Mouse (Mus musculus): Measurements from ENCODE around the gene Tiam1.

- TF ChIP-seq CTCF (IDR thresholded peaks at IDR 0.05; ENCODE audit: extremely low read depth, insufficient read length, insufficient replicate concordance, low read depth, low read length) (no peak), POLR2A (IDR thresholded peaks at IDR 0.05; ENCODE audit: low read depth, low read length) (no peak)
These were observed 120.5 kb downstream of the Tiam1 start for GRCm38 (mm10) chr16:90022932-90023664.

Data from small intestine, adult 2 months (tissue).